Mouse (Mus musculus): ENCODE data around the gene Ddx27.

Ddx27 gene

GRCm38 (mm10) chr2:167081639-167082038 is 66.6 kb downstream of the Ddx27 start:
- DNase-seq (ENCODE audit: low spot score in 2 of 2), result no peak
